In genomic region chr15:32233451-32233850, GRCm38 (mm10) we compare ENCODE assay signal across 25 mouse cellular contexts. TPM values are rescaled to one million over a fixed set of nuclear protein-coding genes. Genes with fewer than 3 reads are reported as not detected.
"Had no signal": no experiment of that assay in that cellular context is flagged by ENCODE, and none has a peak within 500 bp of the region (broad histone marks: within the 10 kb centered on the region; RNA-seq: fewer than 3 reads in every experiment).

No protein-coding gene starts in this region.

- DNase-seq: lung, embryonic 14.5 days; lung, postnatal 4 days; retina, postnatal 1 day; right cerebral cortex, adult 18-20 months; right cerebral cortex, postnatal 25 days; right cerebral cortex, postnatal 4 days; thymus, adult 18-20 months; thymus, postnatal 14 days; thymus, postnatal 36 days had no signal

- H3K4me1 ChIP-seq: midbrain, embryonic 13.5 days; midbrain, embryonic 15.5 days; neural tube, embryonic 13.5 days; neural tube, embryonic 15.5 days had no signal

- H3K27ac ChIP-seq: midbrain, embryonic 10.5 days; midbrain, embryonic 13.5 days; midbrain, embryonic 15.5 days; neural tube, embryonic 13.5 days; neural tube, embryonic 15.5 days had no signal

- H3K4me3 ChIP-seq: midbrain, embryonic 10.5 days; midbrain, embryonic 13.5 days; midbrain, embryonic 15.5 days; myocyte; neural tube, embryonic 13.5 days; neural tube, embryonic 15.5 days had no signal

- H3K27me3 ChIP-seq: midbrain, embryonic 13.5 days; midbrain, embryonic 15.5 days; neural tube, embryonic 13.5 days; neural tube, embryonic 15.5 days had no signal

- H3K9ac ChIP-seq: lung, embryonic 14.5 days; midbrain, embryonic 13.5 days; midbrain, embryonic 15.5 days; neural tube, embryonic 13.5 days; neural tube, embryonic 15.5 days had no signal

- H3K4me2 ChIP-seq: lung, embryonic 14.5 days; midbrain, embryonic 13.5 days; midbrain, embryonic 15.5 days; neural tube, embryonic 13.5 days; neural tube, embryonic 15.5 days had no signal

- H3K36me3 ChIP-seq: midbrain, embryonic 10.5 days; midbrain, embryonic 13.5 days; midbrain, embryonic 15.5 days; neural tube, embryonic 13.5 days; neural tube, embryonic 15.5 days had no signal

- ATAC-seq: midbrain, embryonic 15.5 days had no signal

- H3K9me3 ChIP-seq: midbrain, embryonic 10.5 days; midbrain, embryonic 13.5 days; midbrain, embryonic 15.5 days; neural tube, embryonic 13.5 days; neural tube, embryonic 15.5 days had no signal

RNA-seq across cellular contexts. Expression of gene Sema5a, which starts 11.2 kb away (rescaled TPM):
- total RNA-seq: megakaryocyte-erythroid progenitor cell, adult 5-6 weeks had no signal

RNA-seq across cellular contexts. Expression of gene Tas2r119, which starts 56.4 kb away (rescaled TPM):
- total RNA-seq: megakaryocyte, adult 5-6 weeks; megakaryocyte-erythroid progenitor cell, adult 5-6 weeks had no signal
- polyA plus RNA-seq: liver, embryonic 16.5 days; lung, embryonic 14.5 days; lung, embryonic 16.5 days; midbrain, embryonic 10.5 days; midbrain, embryonic 13.5 days; midbrain, embryonic 15.5 days; myocyte; neural tube, embryonic 11.5 days; neural tube, embryonic 13.5 days; neural tube, embryonic 15.5 days; small intestine, adult 2 months; spleen, adult 2 months; stomach, embryonic 14.5 days; stomach, embryonic 16.5 days; thymus, postnatal 0 days had no signal
